Mouse (Mus musculus): Measurements from ENCODE around the gene Irgq.

Gene Irgq

GRCm38 (mm10) chr7:24539686-24540085 is 9.2 kb downstream of the Irgq start:
- in situ Hi-C loops (cut with MboI; ENCODE audit: unreplicated experiment in 2 of 2) = loop anchor here in 1 of 2 experiments (5.0 to 10.0 kb wide), 2 partner anchors 58 to 105 kb away; no protein-coding TSS in a partner anchor

GRCm38 (mm10) chr7:24544506-24544905 is 14.0 kb downstream of the Irgq start:
- in situ Hi-C loops (cut with MboI; ENCODE audit: unreplicated experiment in 2 of 2) = no loop called here

GRCm38 (mm10) chr7:24546068-24546614 is 15.7 kb downstream of the Irgq start, which contains the start of the genes Pinlyp and Xrcc1:
TSS of gene Pinlyp (minus strand) at chr7:24546118.
TSS of gene Xrcc1 (plus strand) at chr7:24546289.
- in situ Hi-C loops (cut with MboI; ENCODE audit: unreplicated experiment in 2 of 2) = no loop called here

GRCm38 (mm10) chr7:24546634-24547389 is 16.3 kb downstream of the Irgq start:
- in situ Hi-C loops (cut with MboI; ENCODE audit: unreplicated experiment in 2 of 2) = no loop called here

GRCm38 (mm10) chr7:24547534-24548036 is 17.1 kb downstream of the Irgq start:
- in situ Hi-C loops (cut with MboI; ENCODE audit: unreplicated experiment in 2 of 2) = no loop called here

- in situ Hi-C loops (cut with MboI; ENCODE audit: unreplicated experiment in 2 of 2) = loop anchor here in 1 of 2 experiments (10.0 to 25.0 kb wide), 4 partner anchors 353 to 1160 kb away; partner anchors contain the start of genes Arhgef1, B3gnt8, Ccdc97 and Pafah1b3
Measured at GRCm38 (mm10) chr7:24551985-24552759, 21.7 kb downstream of the Irgq start.

- in situ Hi-C loops (cut with MboI; ENCODE audit: unreplicated experiment in 2 of 2) = loop anchor here in 1 of 2 experiments (10.0 to 25.0 kb wide), 4 partner anchors 349 to 1157 kb away; partner anchors contain the start of genes Arhgef1, B3gnt8, Ccdc97 and Pafah1b3
Measured at GRCm38 (mm10) chr7:24555786-24556185, 25.3 kb downstream of the Irgq start.

- in situ Hi-C loops (cut with MboI; ENCODE audit: unreplicated experiment in 2 of 2) = loop anchor here (10.0 to 25.0 kb wide), 4 partner anchors 47 to 1151 kb away; partner anchors contain the start of genes AC161166.1 (in 1 of the 2), B3gnt8 (in 1 of the 2), Ccdc97 (in 1 of the 2) and Pafah1b3 (in 1 of the 2)
Measured at GRCm38 (mm10) chr7:24561450-24561849, 31.0 kb downstream of the Irgq start.

GRCm38 (mm10) chr7:24563191-24563836 is 32.8 kb downstream of the Irgq start:
- in situ Hi-C loops (cut with MboI; ENCODE audit: unreplicated experiment in 2 of 2) = loop anchor here (10.0 to 25.0 kb wide), 4 partner anchors 49 to 1149 kb away; partner anchors contain the start of genes AC161166.1 (in 1 of the 2), B3gnt8 (in 1 of the 2), Ccdc97 (in 1 of the 2) and Pafah1b3 (in 1 of the 2)

- in situ Hi-C loops (cut with MboI; ENCODE audit: unreplicated experiment in 2 of 2) = loop anchor here (10.0 to 25.0 kb wide), 4 partner anchors 49 to 1148 kb away; partner anchors contain the start of genes AC161166.1 (in 1 of the 2), B3gnt8 (in 1 of the 2), Ccdc97 (in 1 of the 2) and Pafah1b3 (in 1 of the 2)
Measured at GRCm38 (mm10) chr7:24563837-24564206, 33.3 kb downstream of the Irgq start.

- in situ Hi-C loops (cut with MboI; ENCODE audit: unreplicated experiment in 2 of 2) = loop anchor here (5.0 to 25.0 kb wide), 5 partner anchors 32 to 1148 kb away; partner anchors contain the start of genes Irgq (in 2 of the 2), AC161166.1 (in 1 of the 2), B3gnt8 (in 1 of the 2) and Ccdc97 (in 1 of the 2)
Measured at GRCm38 (mm10) chr7:24564607-24565265, 34.2 kb downstream of the Irgq start.

- in situ Hi-C loops (cut with MboI; ENCODE audit: unreplicated experiment in 2 of 2) = loop anchor here (5.0 to 25.0 kb wide), 5 partner anchors 33 to 1147 kb away; partner anchors contain the start of genes Irgq (in 2 of the 2), AC161166.1 (in 1 of the 2), B3gnt8 (in 1 of the 2) and Ccdc97 (in 1 of the 2)
Measured at GRCm38 (mm10) chr7:24565627-24566026, 35.1 kb downstream of the Irgq start.

- in situ Hi-C loops (cut with MboI; ENCODE audit: unreplicated experiment in 2 of 2) = loop anchor here (5.0 to 25.0 kb wide), 5 partner anchors 34 to 1146 kb away; partner anchors contain the start of genes Irgq (in 2 of the 2), AC161166.1 (in 1 of the 2), B3gnt8 (in 1 of the 2) and Ccdc97 (in 1 of the 2)
Measured at GRCm38 (mm10) chr7:24566206-24566605, 35.7 kb downstream of the Irgq start.

- in situ Hi-C loops (cut with MboI; ENCODE audit: unreplicated experiment in 2 of 2) = loop anchor here (5.0 to 25.0 kb wide), 5 partner anchors 36 to 1144 kb away; partner anchors contain the start of genes Irgq (in 2 of the 2), AC161166.1 (in 1 of the 2), B3gnt8 (in 1 of the 2) and Ccdc97 (in 1 of the 2)
Measured at GRCm38 (mm10) chr7:24568512-24568911, 38.0 kb downstream of the Irgq start.

GRCm38 (mm10) chr7:24571071-24571470 is 40.6 kb downstream of the Irgq start:
- in situ Hi-C loops (cut with MboI; ENCODE audit: unreplicated experiment in 2 of 2) = loop anchor here in 1 of 2 experiments (25.0 kb wide), 3 partner anchors 716 to 1141 kb away; partner anchors contain the start of genes B3gnt8, Ccdc97 and Pafah1b3

- in situ Hi-C loops (cut with MboI; ENCODE audit: unreplicated experiment in 2 of 2) = loop anchor here in 1 of 2 experiments (25.0 kb wide), 3 partner anchors 715 to 1140 kb away; partner anchors contain the start of genes B3gnt8, Ccdc97 and Pafah1b3
Measured at GRCm38 (mm10) chr7:24572455-24572854, 42.0 kb downstream of the Irgq start.

- in situ Hi-C loops (cut with MboI; ENCODE audit: unreplicated experiment in 2 of 2) = loop anchor here in 1 of 2 experiments (25.0 kb wide), 3 partner anchors 713 to 1138 kb away; partner anchors contain the start of genes B3gnt8, Ccdc97 and Pafah1b3
Measured at GRCm38 (mm10) chr7:24574224-24574796, 43.8 kb downstream of the Irgq start.

- in situ Hi-C loops (cut with MboI; ENCODE audit: unreplicated experiment in 2 of 2) = no loop called here
Measured at GRCm38 (mm10) chr7:24577811-24578210, 47.3 kb downstream of the Irgq start.

Data from v-Abl transformed pro-B cells (cell line).